Mouse (Mus musculus): ENCODE results near the gene Olfml2b.

DNA sequence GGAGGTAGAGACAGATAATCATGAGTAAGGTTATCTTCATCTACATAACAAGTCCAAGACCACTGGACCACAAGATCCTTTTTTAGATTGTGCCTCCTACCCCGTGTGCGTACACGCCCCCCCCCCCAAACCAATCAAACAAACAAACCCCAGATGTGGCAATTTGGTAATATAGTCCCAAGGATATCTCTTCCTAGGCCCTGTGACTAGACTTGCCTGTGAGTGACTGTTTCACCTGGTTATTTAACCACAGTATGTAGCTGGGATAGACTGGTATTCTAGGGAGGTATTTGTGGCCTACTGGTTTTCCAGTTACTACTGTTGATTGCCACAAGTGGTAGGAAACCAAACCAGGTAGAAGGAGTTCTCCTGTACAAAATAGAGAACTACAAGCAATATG lies 33.6 kb upstream of the Olfml2b start:
- TF ChIP-seq CTCF (IDR thresholded peaks at IDR 0.05; ENCODE audit: low read depth) = no peak
- TF ChIP-seq EP300 (optimal IDR thresholded peaks at IDR 0.05) = no peak
